8 mouse cellular contexts compared by ENCODE assay signal in genomic region chr11:98031443-98031770, GRCm38 (mm10). TPM values are rescaled to one million over a fixed set of nuclear protein-coding genes. Genes with fewer than 3 reads are reported as not detected.
DNase-seq lines count a peak whose midpoint lies in the region; ATAC-seq and TF ChIP-seq lines count a peak whose summit lies in the region.

No protein-coding gene starts in this region.

- no peak overlapping the region for H3K9ac ChIP-seq in midbrain, embryonic 11.5 days (ENCODE audit: low read length)
- H3K9ac ChIP-seq in midbrain, embryonic 15.5 days: no peak overlapping the region
- H3K9ac ChIP-seq in intestine, postnatal 0 days (ENCODE audit: low read depth, low read length): no peak overlapping the region
- no peak overlapping the region for H3K9ac ChIP-seq in liver, adult 2 months (ENCODE audit: low read depth, low read length)

- no peak overlapping the region for H3K4me3 ChIP-seq in midbrain, embryonic 11.5 days (ENCODE audit: low read depth, low read length)
- no peak overlapping the region for H3K4me3 ChIP-seq in midbrain, embryonic 15.5 days
- no peak overlapping the region for H3K4me3 ChIP-seq in intestine, postnatal 0 days (ENCODE audit: low read depth, low read length)
- no peak overlapping the region for H3K4me3 ChIP-seq in liver, adult 2 months (ENCODE audit: insufficient read depth, low read depth, low read length)

- no peak overlapping the region for H3K27ac ChIP-seq in midbrain, embryonic 11.5 days (ENCODE audit: low read depth, low read length)
- H3K27ac ChIP-seq in midbrain, embryonic 15.5 days: no peak overlapping the region
- no peak overlapping the region for H3K27ac ChIP-seq in intestine, postnatal 0 days (ENCODE audit: low read depth, low read length)
- no peak overlapping the region for H3K27ac ChIP-seq in liver, adult 2 months (replicated peaks; ENCODE audit: insufficient read depth, low read depth, low read length)

- H3K9me3 ChIP-seq in midbrain, embryonic 11.5 days (ENCODE audit: control insufficient read depth, low read length): no peaks in the 10 kb centered on the region
- no peaks in the 10 kb centered on the region for H3K9me3 ChIP-seq in midbrain, embryonic 15.5 days
- no peaks in the 10 kb centered on the region for H3K9me3 ChIP-seq in intestine, postnatal 0 days (ENCODE audit: control insufficient read depth)

- WGBS in midbrain, embryonic 11.5 days: 9% methylated on average over 5 of the region's 5 CpGs
- 3% methylated on average over 5 of the region's 5 CpGs for WGBS in midbrain, embryonic 15.5 days
- 8% methylated on average over 5 of the region's 5 CpGs for WGBS in intestine, postnatal 0 days
- WGBS in liver, adult 2 months: 9% methylated on average over 5 of the region's 5 CpGs

- no peak for TF ChIP-seq POLR2A in liver, adult 2 months (IDR thresholded peaks at IDR 0.05; ENCODE audit: extremely low read depth, insufficient read depth, low read length)

- peaks cover 16% of the 10 kb centered on the region for H3K36me3 ChIP-seq in midbrain, embryonic 11.5 days (ENCODE audit: control insufficient read depth, insufficient read depth, low read length)
- H3K36me3 ChIP-seq in midbrain, embryonic 15.5 days (replicated peaks): peaks cover 26% of the 10 kb centered on the region
- H3K36me3 ChIP-seq in intestine, postnatal 0 days (ENCODE audit: control insufficient read depth, insufficient read depth): peaks cover 27% of the 10 kb centered on the region
- peaks cover 25% of the 10 kb centered on the region for H3K36me3 ChIP-seq in liver, adult 2 months (ENCODE audit: control insufficient read depth, insufficient read depth, low read length)

- H3K4me1 ChIP-seq in midbrain, embryonic 11.5 days (ENCODE audit: control insufficient read depth, insufficient read depth, low read length): peaks cover 18% of the 10 kb centered on the region
- H3K4me1 ChIP-seq in midbrain, embryonic 15.5 days: peaks cover 29% of the 10 kb centered on the region
- no peaks in the 10 kb centered on the region for H3K4me1 ChIP-seq in intestine, postnatal 0 days (replicated peaks; ENCODE audit: control insufficient read depth, insufficient read depth, low read length)
- H3K4me1 ChIP-seq in liver, adult 2 months (ENCODE audit: control insufficient read depth, insufficient read depth, low read length): peaks cover 3% of the 10 kb centered on the region

- H3K4me2 ChIP-seq in midbrain, embryonic 11.5 days: no peak overlapping the region
- no peak overlapping the region for H3K4me2 ChIP-seq in midbrain, embryonic 15.5 days
- H3K4me2 ChIP-seq in intestine, postnatal 0 days (replicated peaks; ENCODE audit: low read depth): no peak overlapping the region

- peaks cover 3% of the 10 kb centered on the region for H3K27me3 ChIP-seq in midbrain, embryonic 11.5 days (ENCODE audit: control insufficient read depth, insufficient read depth, low read length)
- no peaks in the 10 kb centered on the region for H3K27me3 ChIP-seq in midbrain, embryonic 15.5 days (replicated peaks)
- peaks cover 9% of the 10 kb centered on the region for H3K27me3 ChIP-seq in intestine, postnatal 0 days (replicated peaks; ENCODE audit: control insufficient read depth, insufficient read depth, low read length)
- H3K27me3 ChIP-seq in liver, adult 2 months (ENCODE audit: control insufficient read depth, insufficient read depth, low read length): peaks cover 5% of the 10 kb centered on the region; the same call in 1 of the 2 replicates

- H3K79me2 ChIP-seq in liver, adult 2 months (ENCODE audit: control insufficient read depth, insufficient read depth, low read length): peaks cover 7% of the 10 kb centered on the region

- no peak for ATAC-seq in midbrain, embryonic 11.5 days (ENCODE audit: low FRiP score)
- no peak for ATAC-seq in midbrain, embryonic 15.5 days (replicated peaks)
- ATAC-seq in intestine, postnatal 0 days: no peak

- TF ChIP-seq CTCF in intestine, postnatal 0 days (IDR thresholded peaks at IDR 0.05; ENCODE audit: low read depth): peak; percentile 91
- TF ChIP-seq CTCF in liver, adult 2 months (IDR thresholded peaks at IDR 0.05; ENCODE audit: low read depth, low read length): peak; percentile 73

- DNase-seq in midbrain, embryonic 11.5 days (ENCODE audit: low spot score, missing footprints): peak; percentile 99
- DNase-seq in adrenal gland, postnatal 10 days: peak; percentile 89
- peak; percentile 84 for DNase-seq in embryo, embryonic 9.5 days (ENCODE audit: extremely low spot score)
- DNase-seq in liver, adult 2 months (ENCODE audit: extremely low read depth, low read depth, low spot score): peak; percentile 46
- DNase-seq in retina, postnatal 1 day: peak; percentile 87
- DNase-seq in urinary bladder, postnatal 4 days (ENCODE audit: low spot score in 2 of 2): peak; percentile 57 to 83

RNA-seq across cellular contexts. Expression of gene Rpl19, which starts 4.9 kb away (rescaled TPM):
- polyA plus RNA-seq in midbrain, embryonic 11.5 days (2014; fragmentation: Nextera tagmentation; extraction: Ambion mirVana): 945 and 991 TPM in 2 replicates
- polyA plus RNA-seq in midbrain, embryonic 15.5 days (2015; fragmentation: Nextera tagmentation; extraction: Ambion mirVana): 622 and 634 TPM in 2 replicates
- total RNA-seq in adrenal gland, postnatal 10 days (2021): 1,000 to 10,000 TPM; 1,275 to 1,278 TPM
- 668 and 699 TPM in 2 replicates for polyA plus RNA-seq in intestine, postnatal 0 days (2015; fragmentation: Nextera tagmentation; extraction: Ambion mirVana)
- 606 and 614 TPM in 2 replicates for total RNA-seq in liver, adult 2 months (2014; rRNA removed)
- 224 and 235 TPM in 2 replicates for polyA plus RNA-seq in liver, adult 2 months (2012; rRNA removed)

RNA-seq across cellular contexts. Expression of gene Cacnb1, which starts 8.6 kb away (rescaled TPM):
- polyA plus RNA-seq in midbrain, embryonic 11.5 days (2014; fragmentation: Nextera tagmentation; extraction: Ambion mirVana): 9.7 and 10.3 TPM in 2 replicates
- polyA plus RNA-seq in midbrain, embryonic 15.5 days (2015; fragmentation: Nextera tagmentation; extraction: Ambion mirVana): 72.0 and 75.2 TPM in 2 replicates
- 10 to 100 TPM; 11.7 to 29.3 TPM for total RNA-seq in adrenal gland, postnatal 10 days (2021)
- 2.8 and 3.2 TPM in 2 replicates for polyA plus RNA-seq in intestine, postnatal 0 days (2015; fragmentation: Nextera tagmentation; extraction: Ambion mirVana)
- 0.37 and 0.54 TPM in 2 replicates for total RNA-seq in liver, adult 2 months (2014; rRNA removed)
- polyA plus RNA-seq in liver, adult 2 months (2012; rRNA removed): 0.81 and 0.84 TPM in 2 replicates

RNA-seq across cellular contexts. Expression of gene Stac2, which starts 21.9 kb away (rescaled TPM):
- polyA plus RNA-seq in midbrain, embryonic 11.5 days (2014; fragmentation: Nextera tagmentation; extraction: Ambion mirVana): 0.37 and 0.47 TPM in 2 replicates
- polyA plus RNA-seq in midbrain, embryonic 15.5 days (2015; fragmentation: Nextera tagmentation; extraction: Ambion mirVana): 2.6 and 3.9 TPM in 2 replicates
- 1 to 10 TPM; 1.8 to 3.1 TPM for total RNA-seq in adrenal gland, postnatal 10 days (2021)
- polyA plus RNA-seq in intestine, postnatal 0 days (2015; fragmentation: Nextera tagmentation; extraction: Ambion mirVana): 0.13 TPM in 1 of 2 replicates, not detected in the other
- not detected in 2 replicates for total RNA-seq in liver, adult 2 months (2014; rRNA removed)
- polyA plus RNA-seq in liver, adult 2 months (2012; rRNA removed): 0.02 TPM in 1 of 2 replicates, not detected in the other

RNA-seq across cellular contexts. Expression of gene Arl5c, which starts 35.4 kb away (rescaled TPM):
- 6.7 and 8.9 TPM in 2 replicates for polyA plus RNA-seq in midbrain, embryonic 11.5 days (2014; fragmentation: Nextera tagmentation; extraction: Ambion mirVana)
- polyA plus RNA-seq in midbrain, embryonic 15.5 days (2015; fragmentation: Nextera tagmentation; extraction: Ambion mirVana): 9.5 and 10.8 TPM in 2 replicates
- total RNA-seq in adrenal gland, postnatal 10 days (2021): 1 to 10 TPM; 3.1 to 3.8 TPM
- 4.2 and 4.4 TPM in 2 replicates for polyA plus RNA-seq in intestine, postnatal 0 days (2015; fragmentation: Nextera tagmentation; extraction: Ambion mirVana)
- total RNA-seq in liver, adult 2 months (2014; rRNA removed): 0.20 and 0.37 TPM in 2 replicates
- 0.44 and 0.55 TPM in 2 replicates for polyA plus RNA-seq in liver, adult 2 months (2012; rRNA removed)

RNA-seq across cellular contexts. Expression of gene Plxdc1, which starts 45.2 kb away (rescaled TPM):
- polyA plus RNA-seq in midbrain, embryonic 11.5 days (2014; fragmentation: Nextera tagmentation; extraction: Ambion mirVana): 0.14 TPM in 1 of 2 replicates, not detected in the other
- 1.7 and 1.8 TPM in 2 replicates for polyA plus RNA-seq in midbrain, embryonic 15.5 days (2015; fragmentation: Nextera tagmentation; extraction: Ambion mirVana)
- total RNA-seq in adrenal gland, postnatal 10 days (2021): 1 to 10 TPM; 3.4 to 7.2 TPM
- 0.30 and 0.31 TPM in 2 replicates for polyA plus RNA-seq in intestine, postnatal 0 days (2015; fragmentation: Nextera tagmentation; extraction: Ambion mirVana)
- total RNA-seq in liver, adult 2 months (2014; rRNA removed): 0.28 and 0.47 TPM in 2 replicates
- 0.58 and 1.2 TPM in 2 replicates for polyA plus RNA-seq in liver, adult 2 months (2012; rRNA removed)

Comparison
In these comparisons a context has a peak if more than half of its experiments do, and no peak if none do; other contexts are left out.
1. DNase-seq: peak in every context shown above with its lines; median percentile 99 in midbrain, embryonic 11.5 days; 89 in adrenal gland, postnatal 10 days; 87 in retina, postnatal 1 day; 84 in embryo, embryonic 9.5 days; 70 in urinary bladder, postnatal 4 days; 46 in liver, adult 2 months.